Mouse (Mus musculus) erythroblast, embryonic 14.5 days (primary cell): ENCODE measurements around the gene Tmpo.

Source experiments
- GATA1 ChIP-seq: IDR thresholded peaks from 2 replicates; pipeline ENCODE4 v1.6.1; 2012; ENCODE audit warnings: low read length, inconsistent platforms, mixed read lengths
- TAL1 ChIP-seq: IDR thresholded peaks from 3 replicates; pipeline ENCODE4 v1.6.1; 2012; ENCODE audit warnings: low read length, inconsistent platforms, mixed read lengths

- no peak for TF ChIP-seq GATA1
- no peak for TF ChIP-seq TAL1
These were observed 37.5 kb downstream of the Tmpo start for GRCm38 (mm10) chr10:91143313-91144230.
